In genomic region chr11:44089514-44089913, GRCm38 (mm10) we compare ENCODE assay signal across 25 mouse cellular contexts.
"Had no signal": no experiment of that assay in that cellular context is flagged by ENCODE, and none has a peak within 500 bp of the region (broad histone marks: within the 10 kb centered on the region; RNA-seq: fewer than 3 reads in every experiment).

No protein-coding gene starts in this region.

- H3K4me3 ChIP-seq: gastrocnemius, adult 2 months; heart, embryonic 10.5 days; heart, embryonic 12.5 days; hindbrain, embryonic 13.5 days; hindbrain, embryonic 15.5 days; kidney, embryonic 15.5 days; limb, embryonic 13.5 days; limb, embryonic 15.5 days; liver, embryonic 13.5 days had no signal

- H3K4me2 ChIP-seq: heart, embryonic 12.5 days; hindbrain, embryonic 13.5 days; hindbrain, embryonic 15.5 days; kidney, embryonic 15.5 days; limb, embryonic 13.5 days; limb, embryonic 15.5 days; liver, embryonic 11.5 days; liver, embryonic 13.5 days had no signal

- H3K27ac ChIP-seq: gastrocnemius, adult 2 months; heart, embryonic 10.5 days; hindbrain, embryonic 13.5 days; hindbrain, embryonic 15.5 days; hindbrain, postnatal 0 days; kidney, embryonic 15.5 days; limb, embryonic 13.5 days; limb, embryonic 15.5 days; liver, embryonic 13.5 days had no signal

- H3K9ac ChIP-seq: heart, embryonic 12.5 days; hindbrain, embryonic 13.5 days; hindbrain, embryonic 15.5 days; kidney, embryonic 15.5 days; limb, embryonic 13.5 days; limb, embryonic 15.5 days; liver, embryonic 13.5 days had no signal

- DNase-seq: gastrocnemius, adult 2 months; gastrocnemius, postnatal 10 days; gastrocnemius, postnatal 25 days; heart, adult 18-20 months; heart, postnatal 10 days; heart, postnatal 4 days; kidney, adult 11 months; kidney, adult 2 months; kidney, adult 9 months; kidney, postnatal 10 days; kidney, postnatal 36 days; layer of hippocampus, adult 9-11 months; layer of hippocampus, postnatal 36 days; left cerebral cortex, postnatal 4 days; liver, embryonic 13.5 days had no signal

- H3K9me3 ChIP-seq: heart, embryonic 10.5 days; hindbrain, embryonic 15.5 days; kidney, embryonic 15.5 days; limb, embryonic 13.5 days; limb, embryonic 15.5 days; liver, embryonic 13.5 days had no signal

- ATAC-seq: hindbrain, postnatal 0 days; intestine, embryonic 16.5 days had no signal

- H3K27me3 ChIP-seq: heart, embryonic 12.5 days; hindbrain, embryonic 13.5 days; hindbrain, embryonic 15.5 days; kidney, embryonic 15.5 days; limb, embryonic 13.5 days; limb, embryonic 15.5 days; liver, embryonic 13.5 days had no signal

- H3K36me3 ChIP-seq: heart, embryonic 10.5 days; heart, embryonic 12.5 days; hindbrain, embryonic 13.5 days; hindbrain, embryonic 15.5 days; kidney, embryonic 15.5 days; limb, embryonic 13.5 days; limb, embryonic 15.5 days; liver, embryonic 13.5 days had no signal

- H3K4me1 ChIP-seq: heart, embryonic 10.5 days; heart, embryonic 12.5 days; hindbrain, embryonic 13.5 days; hindbrain, embryonic 15.5 days; kidney, embryonic 15.5 days; limb, embryonic 13.5 days; limb, embryonic 15.5 days; liver, embryonic 13.5 days had no signal
